In the genomic region with DNA sequence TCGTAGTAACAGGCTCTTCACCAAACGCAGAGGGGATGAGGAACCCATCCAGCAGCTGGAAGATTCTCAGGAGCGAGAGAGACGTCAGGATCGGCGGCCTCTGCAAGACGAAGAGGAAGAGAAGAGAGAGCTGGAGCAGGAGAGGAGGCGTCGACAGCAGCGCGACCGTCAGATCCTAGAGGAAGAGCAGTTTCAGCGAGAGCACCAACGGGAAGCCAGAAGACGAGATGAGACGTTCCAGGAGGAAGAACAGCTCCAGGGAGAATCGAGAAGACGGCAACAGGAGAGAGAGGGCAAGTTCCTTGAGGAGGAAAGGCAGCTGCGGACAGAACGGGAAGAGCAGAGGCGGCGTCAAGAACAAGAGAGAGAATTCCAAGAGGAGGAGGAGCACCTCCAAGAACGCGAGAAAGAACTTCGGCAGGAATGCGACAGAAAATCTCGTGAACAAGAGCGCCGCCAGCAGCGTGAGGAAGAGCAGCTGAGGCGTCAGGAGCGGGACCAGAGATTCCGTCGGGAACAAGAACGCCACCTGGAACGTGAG, we compare ENCODE assay signal across 9 mouse cellular contexts. TPM values are rescaled to one million over a fixed set of nuclear protein-coding genes. Genes with fewer than 3 reads are reported as not detected.
DNase-seq lines count a peak whose midpoint lies in the region; ATAC-seq and TF ChIP-seq lines count a peak whose summit lies in the region.
"Had no signal": no experiment of that assay in that cellular context is flagged by ENCODE, and none has a peak within 500 bp of the region (broad histone marks: within the 10 kb centered on the region; RNA-seq: fewer than 3 reads in every experiment).

No protein-coding gene starts in this region.

- peaks cover 92% of the 10 kb centered on the region for H3K27me3 ChIP-seq in embryonic facial prominence, embryonic 10.5 days (replicated peaks; ENCODE audit: low read depth, poor library complexity, severe bottlenecking)
- peaks cover 14% of the 10 kb centered on the region for H3K27me3 ChIP-seq in lung, embryonic 16.5 days (ENCODE audit: control insufficient read depth, insufficient read depth, low read depth, low read length)

- no peak for TF ChIP-seq CTCF in left cerebral cortex, adult 2 months (IDR thresholded peaks at IDR 0.05)

- H3K9me3 ChIP-seq in embryonic facial prominence, embryonic 10.5 days: no peaks in the 10 kb centered on the region
- H3K9me3 ChIP-seq in lung, embryonic 16.5 days (ENCODE audit: control insufficient read depth, low read length): no peaks in the 10 kb centered on the region; the same call in 1 of the 2 replicates

- H3K27ac ChIP-seq in left cerebral cortex, adult 2 months: peak overlapping the region; percentile 64
- H3K27ac ChIP-seq in embryonic facial prominence, embryonic 10.5 days (replicated peaks): no peak overlapping the region
- peak overlapping the region; percentile 70 for H3K27ac ChIP-seq in lung, embryonic 16.5 days (ENCODE audit: low read length)

- peak overlapping the region; percentile 65 for H3K9ac ChIP-seq in lung, embryonic 16.5 days (ENCODE audit: low read length)

- DNase-seq in left cerebral cortex, adult 2 months (ENCODE audit: extremely low spot score in 1 of 2, low spot score in 2 of 2): peak; percentile 21 to 22
- no peak for DNase-seq in left cerebral cortex, postnatal 4 days
- DNase-seq in embryonic facial prominence, embryonic 10.5 days (ENCODE audit: low spot score): peak; percentile 53
- peak; percentile 21 to 42 for DNase-seq in heart, postnatal 10 days
- peak; percentile 14 for DNase-seq in large intestine, adult 2 months (ENCODE audit: low read depth, low spot score)
- peak; percentile 27 to 45 for DNase-seq in right cerebral cortex, adult 2 months (ENCODE audit: low spot score in 2 of 2)

- intact Hi-C loops in left cerebral cortex, adult 2 months (cut with DNase I): no loop called here
- intact Hi-C loops in left cerebral cortex, postnatal 4 days (cut with DNase I): loop anchor here (10.0 kb wide), 1 partner anchor 80 kb away; no protein-coding TSS in a partner anchor
- intact Hi-C loops in heart, postnatal 10 days (cut with DNase I): loop anchor here (2.0 kb wide), 1 partner anchor 76 kb away; a partner anchor contains a TSS

- H3K36me3 ChIP-seq in embryonic facial prominence, embryonic 10.5 days (replicated peaks): no peaks in the 10 kb centered on the region
- no peaks in the 10 kb centered on the region for H3K36me3 ChIP-seq in lung, embryonic 16.5 days (ENCODE audit: control insufficient read depth, insufficient read depth, low read length)

- peak overlapping the region; percentile 96 for H3K4me2 ChIP-seq in lung, embryonic 16.5 days (ENCODE audit: low read depth, low read length)

- WGBS in embryonic facial prominence, embryonic 10.5 days: under 1% methylated on average over 36 of the region's 36 CpGs
- WGBS in large intestine, adult 2 months: 1% methylated on average over 36 of the region's 36 CpGs
- under 1% methylated on average over 36 of the region's 36 CpGs for WGBS in lung, embryonic 16.5 days

- H3K4me3 ChIP-seq in left cerebral cortex, adult 2 months: peak overlapping the region; percentile 52
- peak overlapping the region; percentile 65 for H3K4me3 ChIP-seq in embryonic facial prominence, embryonic 10.5 days
- peak overlapping the region; percentile 65 for H3K4me3 ChIP-seq in lung, embryonic 16.5 days (ENCODE audit: low read length)

- peak; percentile 21 for ATAC-seq in lung, embryonic 16.5 days (ENCODE audit: low read depth)
- no peak for ATAC-seq in inflammation-experienced regulatory T-cells, adult 6 months

- peaks cover 36% of the 10 kb centered on the region for H3K4me1 ChIP-seq in embryonic facial prominence, embryonic 10.5 days
- H3K4me1 ChIP-seq in lung, embryonic 16.5 days (replicated peaks; ENCODE audit: control insufficient read depth, insufficient read depth, low read length): peaks cover 23% of the 10 kb centered on the region

RNA-seq across cellular contexts. Expression of a gene that starts 3.1 kb away (rescaled TPM):
- 1 to 10 TPM; 2.5 to 2.6 TPM for total RNA-seq in left cerebral cortex, adult 2 months (2021)
- 1 to 10 TPM in 1 of 2 experiments, under 1 TPM in 1; 0.96 to 1.1 TPM for total RNA-seq in left cerebral cortex, postnatal 4 days (2021)
- 0.29 and 0.32 TPM in 2 replicates for polyA plus RNA-seq in embryonic facial prominence, embryonic 10.5 days (2016; fragmentation: Nextera tagmentation; extraction: Ambion mirVana)
- under 1 TPM; 0.07 to 0.17 TPM for total RNA-seq in heart, postnatal 10 days (2021)
- 0.05 TPM in 2 replicates for polyA plus RNA-seq in large intestine, adult 2 months (2012; rRNA removed)
- polyA plus RNA-seq in lung, embryonic 16.5 days (2015; fragmentation: Nextera tagmentation; extraction: Ambion mirVana): 4.8 and 4.9 TPM in 2 replicates
- under 1 TPM in 1 of 3 experiments, not detected in 2; 0.06 TPM for polyA plus RNA-seq in inflammation-experienced regulatory T-cells, adult 6 months (2017; shearing (Covaris generic))

RNA-seq across cellular contexts. Expression of a gene that starts 23.3 kb away (rescaled TPM):
- total RNA-seq in left cerebral cortex, adult 2 months (2021): not detected
- total RNA-seq in left cerebral cortex, postnatal 4 days (2021): not detected
- polyA plus RNA-seq in embryonic facial prominence, embryonic 10.5 days (2016; fragmentation: Nextera tagmentation; extraction: Ambion mirVana): not detected in 2 replicates
- total RNA-seq in heart, postnatal 10 days (2021): not detected
- not detected in 2 replicates for polyA plus RNA-seq in large intestine, adult 2 months (2012; rRNA removed)
- not detected in 2 replicates for polyA plus RNA-seq in lung, embryonic 16.5 days (2015; fragmentation: Nextera tagmentation; extraction: Ambion mirVana)
- not detected for polyA plus RNA-seq in inflammation-experienced regulatory T-cells, adult 6 months (2017; shearing (Covaris generic))
- total RNA-seq: layer of hippocampus, postnatal 36 days had no signal

RNA-seq across cellular contexts. Expression of a gene that starts 51.7 kb away (rescaled TPM):
- total RNA-seq in left cerebral cortex, adult 2 months (2021): not detected
- not detected for total RNA-seq in left cerebral cortex, postnatal 4 days (2021)
- polyA plus RNA-seq in embryonic facial prominence, embryonic 10.5 days (2016; fragmentation: Nextera tagmentation; extraction: Ambion mirVana): not detected in 2 replicates
- total RNA-seq in heart, postnatal 10 days (2021): not detected
- 0.04 TPM in 1 of 2 replicates, not detected in the other for polyA plus RNA-seq in large intestine, adult 2 months (2012; rRNA removed)
- 0.10 TPM in 1 of 2 replicates, not detected in the other for polyA plus RNA-seq in lung, embryonic 16.5 days (2015; fragmentation: Nextera tagmentation; extraction: Ambion mirVana)
- not detected for polyA plus RNA-seq in inflammation-experienced regulatory T-cells, adult 6 months (2017; shearing (Covaris generic))
- total RNA-seq: layer of hippocampus, postnatal 36 days had no signal
